Mouse (Mus musculus): ENCODE measurements at regions not wholly inside any gene's neighbourhood (a gene's known extent, or its start where the extent isn't known, plus 50 kb on each side); places are given as distances from the start of the nearest gene placed in this dataset.

GRCm38 (mm10) chr7:79517581-79518337, 51.6 kb upstream of the Polg start:
- no peak for DNase-seq (ENCODE audit: low spot score in 2 of 2)

- DNase-seq (ENCODE audit: low spot score in 2 of 2), result no peak
Observed at GRCm38 (mm10) chr7:79516287-79516686, 50.1 kb upstream of the Polg start.
